Mouse (Mus musculus): ENCODE measurements around the gene Patl1. TPM values are rescaled to one million over a fixed set of nuclear protein-coding genes. Genes with fewer than 3 reads are reported as not detected.
"Not testable (repeated sequence)": the region's sequence is repeated elsewhere in the genome, so short reads cannot be mapped to it uniquely, and the experiment has no call there.

Gene Patl1
- total RNA-seq (2021): 10 to 100 TPM; 19.1 to 20.2 TPM
- long read RNA-seq, experiment 1, full-length matches to known transcripts: 5 of 7 reads
- long read RNA-seq, experiment 1, partial matches to known transcripts: 0 of 7 reads
- long read RNA-seq, experiment 1, other reads (novel, unspliced or antisense): 2 of 7 reads
- long read RNA-seq, experiment 2, full-length matches to known transcripts: 5 of 18 reads
- long read RNA-seq, experiment 2, partial matches to known transcripts: 4 of 18 reads
- long read RNA-seq, experiment 2, other reads (novel, unspliced or antisense): 9 of 18 reads

DNA sequence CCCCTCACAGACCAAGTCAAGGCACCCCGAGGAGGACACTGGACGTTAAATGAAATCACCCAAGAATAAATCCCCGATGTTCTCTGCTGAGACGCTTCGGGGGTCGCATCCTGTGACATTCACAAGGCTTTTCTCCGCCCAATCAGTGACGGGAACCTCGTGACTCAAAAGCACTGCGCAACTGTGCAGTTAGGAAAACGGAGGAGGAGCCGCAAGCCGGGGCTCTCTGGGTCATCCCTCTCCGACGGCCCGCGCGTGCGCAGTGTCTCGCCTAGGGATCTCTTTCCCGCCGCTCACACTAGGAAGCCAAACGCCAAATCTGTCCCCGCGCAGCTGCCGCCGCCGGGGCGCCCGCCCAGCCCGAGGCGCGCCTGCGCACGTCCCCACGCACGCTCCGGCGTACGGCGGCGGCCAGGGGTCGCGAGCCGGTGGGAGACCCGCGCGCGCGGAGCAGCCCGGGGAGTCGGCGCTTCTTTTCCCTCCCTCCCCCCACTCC is at the start of gene Patl1:
Gene Patl1, plus strand, starts transcription at position 363 of the 496 bp plus-strand sequence.
- peak; percentile 97 to 99 for DNase-seq (ENCODE audit: low spot score in 2 of 2)

DNA sequence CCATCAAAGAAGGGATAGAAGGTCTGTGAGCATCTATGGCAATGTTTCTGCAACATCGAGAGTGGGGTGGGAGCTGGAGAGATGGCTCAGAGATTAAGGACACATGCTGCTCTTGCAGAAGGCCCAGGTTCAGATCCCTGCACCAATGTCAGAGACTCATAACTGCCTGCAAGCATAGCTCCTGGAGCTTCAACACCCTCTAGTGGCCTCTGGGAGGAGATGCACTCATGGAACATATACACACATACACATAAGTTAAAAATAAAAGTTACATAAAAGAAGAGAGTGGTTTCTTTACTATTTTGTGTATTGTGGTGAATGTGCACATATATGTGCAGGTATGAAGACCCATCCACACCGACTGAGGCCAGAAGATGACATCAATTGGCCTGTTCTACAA is 44.4 kb upstream of the Patl1 start:
- DNase-seq (ENCODE audit: low spot score in 2 of 2): no peak

GRCm38 (mm10) chr19:11875006-11875405 is 37.2 kb upstream of the Patl1 start, which contains the start of gene Olfr1419:
Gene Olfr1419, minus strand, starts transcription at chr19:11875106.
- no peak for DNase-seq (ENCODE audit: low spot score in 2 of 2)

GRCm38 (mm10) chr19:11878404-11878803 is 33.8 kb upstream of the Patl1 start:
- not testable (repeated sequence) for DNase-seq (ENCODE audit: low spot score in 2 of 2)

- no peak for DNase-seq (ENCODE audit: low spot score in 2 of 2)
Observed at GRCm38 (mm10) chr19:11886265-11886664, 25.9 kb upstream of the Patl1 start, which contains the start of gene Olfr1420. Gene Olfr1420, plus strand, starts transcription at chr19:11886565.

DNA sequence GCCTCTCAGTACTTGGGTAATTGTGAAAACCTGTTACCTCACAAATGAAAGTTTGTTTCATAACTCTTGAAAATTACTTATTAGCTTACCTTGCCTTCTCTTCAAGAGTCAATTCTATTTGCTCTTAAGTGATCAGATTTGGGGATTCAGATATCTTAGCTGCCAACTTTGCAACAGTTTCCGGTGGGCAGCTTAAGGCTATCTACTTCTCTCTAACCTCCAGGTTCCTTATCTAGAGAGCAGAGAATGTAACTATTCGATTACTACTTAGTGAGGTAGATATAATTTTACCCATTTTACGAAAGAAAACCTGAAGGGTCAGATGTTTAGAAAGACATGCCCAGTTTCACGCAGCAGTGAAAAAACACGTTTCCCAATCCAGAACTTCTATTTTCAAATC is 1.2 kb upstream of the Patl1 start:
- no peak for DNase-seq (ENCODE audit: low spot score in 2 of 2)

- no peak for DNase-seq (ENCODE audit: low spot score in 2 of 2)
Observed at GRCm38 (mm10) chr19:11911603-11912002, 596 bp upstream of the Patl1 start.

DNA sequence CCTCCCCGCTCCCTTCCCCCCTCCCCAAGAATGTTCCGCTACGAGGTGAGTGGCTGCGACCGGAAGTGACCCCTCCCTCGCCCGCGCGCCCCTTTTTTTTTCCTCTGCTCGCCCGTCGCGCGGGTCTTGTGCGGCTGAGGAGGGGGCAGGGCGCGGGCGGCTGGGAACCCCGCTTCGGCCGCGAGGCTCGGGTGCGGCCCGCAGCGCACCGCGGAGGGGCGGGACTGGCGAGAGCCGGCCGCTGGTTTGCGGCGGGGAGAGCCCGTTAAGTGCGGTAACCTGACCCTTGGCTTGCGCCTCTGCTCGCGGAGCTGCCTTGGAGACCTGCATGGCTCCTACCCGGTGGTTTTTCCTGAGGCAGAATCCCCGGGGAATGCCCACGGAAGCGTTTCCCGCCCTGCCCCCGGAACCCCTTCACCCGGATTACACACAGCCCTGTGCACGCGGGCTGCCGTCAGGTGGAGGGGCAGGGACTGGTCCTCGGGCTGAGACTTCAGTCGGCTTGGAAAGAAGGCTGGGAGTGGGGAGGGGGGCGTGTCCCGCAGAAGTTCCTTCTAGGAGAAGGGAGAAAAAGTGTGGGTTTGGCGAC is 428 bp downstream of the Patl1 start:
- DNase-seq (ENCODE audit: low spot score in 2 of 2): peak in 1 of 2 experiments; percentile 27

- peak in 1 of 2 experiments; percentile 75 for DNase-seq (ENCODE audit: low spot score in 2 of 2)
Observed at GRCm38 (mm10) chr19:11915804-11916203, 3.6 kb downstream of the Patl1 start.

DNA sequence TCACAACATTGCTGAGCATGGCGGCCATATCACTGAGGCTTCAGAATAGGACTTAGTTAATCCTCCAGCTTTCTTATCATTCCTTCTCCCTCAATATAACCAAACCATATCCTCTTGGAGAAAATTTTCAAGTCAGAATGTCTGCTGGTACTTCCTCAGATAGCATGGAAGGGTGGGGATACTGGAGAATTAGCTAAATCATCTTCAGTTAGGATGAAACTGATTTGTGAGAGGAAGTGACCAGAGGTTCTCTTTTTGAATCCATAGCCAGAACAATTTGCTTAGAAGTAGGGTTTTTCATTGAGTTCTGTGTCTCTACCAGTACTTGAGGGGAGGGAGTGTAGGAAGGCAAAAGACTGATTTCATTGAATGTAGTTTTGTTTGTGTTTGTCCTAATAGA is 9.9 kb downstream of the Patl1 start:
- no peak for DNase-seq (ENCODE audit: low spot score in 2 of 2)

DNA sequence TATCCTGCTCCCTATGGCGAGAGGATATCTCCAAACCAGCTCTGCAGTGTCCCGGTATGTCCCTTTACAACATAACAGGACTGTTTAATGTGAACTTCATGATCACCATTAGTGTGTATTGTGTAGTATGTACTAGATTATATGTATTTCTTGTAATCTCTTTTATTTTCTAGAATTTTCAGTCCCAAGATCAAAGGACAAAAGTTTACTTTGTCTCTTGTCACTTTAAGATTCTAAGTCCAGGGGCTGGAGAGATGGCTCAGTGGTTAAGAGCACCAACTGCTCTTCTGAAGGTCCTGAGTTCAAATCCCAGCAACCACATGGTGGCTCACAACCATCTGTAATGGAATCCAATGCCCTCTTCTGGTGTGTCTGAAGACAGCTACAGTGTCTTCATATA is 10.3 kb downstream of the Patl1 start:
- DNase-seq (ENCODE audit: low spot score in 2 of 2): not testable (repeated sequence)

DNA sequence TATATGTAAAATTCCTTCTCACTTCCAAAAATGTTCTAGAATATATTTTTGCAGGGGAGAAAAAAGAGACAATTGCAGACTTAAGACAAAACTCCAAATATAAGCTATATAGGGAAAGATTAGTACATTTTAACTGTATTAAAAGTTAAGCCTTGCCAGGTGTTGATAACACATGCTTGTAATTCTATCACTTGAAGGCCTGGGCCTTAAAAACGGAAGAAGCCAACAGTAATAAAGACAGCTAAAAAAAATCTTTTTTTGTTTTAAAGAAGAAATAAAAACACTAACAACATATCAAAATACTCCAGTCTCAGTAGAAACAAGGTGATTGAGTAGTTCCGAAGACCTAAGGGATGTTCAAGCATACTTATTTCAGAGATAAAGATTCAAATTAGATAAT is 14.2 kb downstream of the Patl1 start:
- no peak for DNase-seq (ENCODE audit: low spot score in 2 of 2)

DNA sequence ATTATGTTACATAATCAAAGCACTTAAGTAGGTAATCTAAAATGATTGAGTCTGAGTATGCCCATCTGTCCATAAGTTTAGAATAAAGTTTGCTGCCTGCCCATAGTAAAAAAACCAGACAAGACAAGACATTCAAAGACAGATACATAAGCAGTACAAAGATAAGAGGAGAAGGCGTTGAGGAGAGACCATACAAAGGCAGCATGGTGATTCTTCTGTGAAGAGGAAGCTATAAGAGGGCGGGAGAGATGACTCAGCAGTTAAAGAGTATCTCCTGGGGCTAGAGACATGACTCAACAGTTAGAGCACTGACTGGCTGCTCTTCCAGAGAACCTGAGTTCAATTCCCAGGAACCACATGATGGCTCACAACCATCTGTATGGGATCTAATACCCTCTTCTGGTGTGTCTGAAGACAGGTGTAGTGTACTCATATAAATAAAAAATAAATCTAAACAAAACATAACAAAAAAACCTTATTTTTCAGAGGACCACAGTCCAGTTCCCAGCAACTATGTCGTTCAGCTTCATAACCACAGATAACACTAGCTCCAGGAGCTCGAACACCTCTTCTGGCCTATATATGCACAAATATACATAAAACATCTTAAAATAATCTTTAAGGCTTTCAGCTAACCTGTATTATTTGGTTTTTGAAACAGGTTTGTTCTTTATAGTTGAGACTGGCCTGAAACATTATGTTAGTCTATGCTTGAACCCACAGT is 16.0 kb downstream of the Patl1 start:
- DNase-seq (ENCODE audit: low spot score in 2 of 2): no peak

DNA sequence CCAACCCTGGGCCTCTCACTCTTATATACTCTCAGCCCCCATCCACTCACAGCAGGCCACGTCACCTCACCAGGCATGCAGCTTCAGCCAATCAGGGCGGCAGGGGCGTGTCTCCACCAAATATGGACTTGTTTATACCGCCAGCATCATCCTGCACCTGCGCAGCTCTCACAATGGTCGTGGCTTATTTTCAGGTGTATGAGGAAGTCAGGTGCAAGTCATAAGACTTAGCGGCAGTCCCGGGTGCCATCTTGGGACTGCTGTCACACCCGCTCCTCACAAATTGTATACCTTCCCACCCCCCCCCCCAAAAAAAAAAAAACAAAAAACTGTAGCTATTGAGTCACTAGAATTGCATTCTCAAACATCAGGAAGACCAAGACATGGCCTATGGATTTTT is 34.3 kb downstream of the Patl1 start:
- DNase-seq (ENCODE audit: low spot score in 2 of 2): not testable (repeated sequence)

DNA sequence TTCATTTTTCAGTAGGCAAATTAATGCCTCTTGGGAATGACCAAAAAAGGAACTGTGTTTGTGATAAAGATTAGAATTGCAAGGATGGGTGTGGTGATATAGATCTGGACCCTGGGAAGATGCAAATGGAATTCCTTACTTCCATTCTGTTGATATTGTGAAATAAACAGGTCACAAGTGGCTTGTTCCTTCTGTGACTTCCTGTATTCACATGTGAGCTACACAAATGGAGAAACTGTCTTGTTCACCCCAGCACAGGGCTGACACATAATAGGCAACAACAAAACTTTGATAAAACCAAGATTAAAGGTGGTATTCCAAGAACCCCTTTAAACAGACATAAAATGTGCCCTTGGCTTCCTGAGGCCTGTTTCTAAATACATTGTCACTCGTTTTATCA is 37.7 kb downstream of the Patl1 start:
- no peak for DNase-seq (ENCODE audit: low spot score in 2 of 2)

DNA sequence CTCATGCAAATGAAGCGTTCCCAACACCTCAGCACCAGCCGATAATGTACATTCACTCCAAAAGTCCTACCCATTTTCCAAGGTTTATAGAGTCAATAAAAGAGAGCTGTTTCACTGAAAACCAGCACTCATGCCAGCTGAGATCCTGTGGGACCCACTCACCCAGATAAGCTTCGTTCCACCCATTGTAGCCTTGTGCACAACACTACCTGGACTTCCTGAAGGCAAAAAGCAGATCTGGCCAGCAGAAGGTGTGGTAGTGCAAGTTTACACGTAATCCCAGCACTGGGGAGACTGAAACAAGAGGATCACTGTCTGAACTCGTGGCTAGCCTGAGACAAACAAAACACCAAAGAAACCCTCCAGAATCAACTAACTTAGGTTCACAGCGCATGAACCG is 38.5 kb downstream of the Patl1 start:
- no peak for DNase-seq (ENCODE audit: low spot score in 2 of 2)

DNA sequence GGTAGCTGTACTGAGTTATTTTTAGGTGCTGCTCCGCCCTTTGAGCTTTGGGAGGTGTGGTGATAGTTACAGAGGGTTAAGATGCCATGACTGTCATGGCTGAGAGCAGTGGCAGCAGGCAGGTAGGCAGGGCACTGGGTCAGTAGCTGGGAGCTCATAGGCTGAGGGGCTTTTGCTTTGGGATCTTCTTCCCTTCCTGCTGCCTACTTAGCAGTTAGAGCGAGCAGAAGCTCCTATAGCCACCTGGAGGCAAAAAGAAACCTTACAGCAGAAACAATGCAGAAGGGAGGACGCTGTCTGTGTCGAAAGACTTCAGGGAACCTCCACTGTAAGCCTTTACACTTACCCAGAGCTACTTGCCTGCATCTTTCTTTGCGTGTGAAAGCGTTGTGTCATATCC is 42.0 kb downstream of the Patl1 start:
- no peak for DNase-seq (ENCODE audit: low spot score in 2 of 2)

DNA sequence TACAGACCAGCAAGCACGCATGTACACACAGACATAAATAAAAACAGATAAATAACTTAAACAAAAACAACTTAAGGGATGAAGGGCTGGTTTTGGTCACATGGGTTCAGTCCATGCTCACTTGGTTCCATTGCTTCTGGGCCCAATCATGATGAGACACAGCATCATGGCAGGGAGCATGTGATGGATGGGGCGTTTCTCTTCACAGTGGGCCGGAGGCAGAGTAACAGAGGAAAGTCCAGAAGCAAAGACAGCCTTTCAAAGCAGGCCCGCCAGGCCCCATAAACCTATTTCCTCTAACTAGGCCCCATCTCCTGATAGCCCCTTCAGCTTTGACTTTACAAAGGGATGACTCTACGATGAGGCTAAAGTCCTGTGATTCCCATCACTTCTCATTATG is 44.4 kb downstream of the Patl1 start:
- no peak for DNase-seq (ENCODE audit: low spot score in 2 of 2)

- no peak for DNase-seq (ENCODE audit: low spot score in 2 of 2)
Observed at GRCm38 (mm10) chr19:11957396-11957795, 45.2 kb downstream of the Patl1 start.

DNA sequence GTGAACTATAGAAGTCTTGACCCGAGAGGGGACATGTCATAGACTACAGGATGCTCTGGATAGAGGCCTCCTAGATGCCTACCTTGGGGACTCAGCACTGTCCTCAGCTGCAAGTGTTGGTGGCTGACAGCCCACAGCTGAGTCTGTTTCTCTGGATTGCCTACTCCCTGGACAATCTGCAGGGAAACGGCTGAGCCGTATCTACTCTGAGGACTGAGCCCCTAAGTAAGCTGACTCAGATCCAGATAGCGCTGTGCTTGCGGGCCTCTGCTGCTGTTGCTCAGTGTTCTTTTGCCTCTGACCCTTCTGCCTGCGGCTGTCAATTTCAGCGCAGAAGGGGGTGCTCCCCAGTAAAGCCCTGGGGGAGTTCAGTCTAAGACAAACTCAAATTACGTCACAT is 45.6 kb downstream of the Patl1 start:
- DNase-seq (ENCODE audit: low spot score in 2 of 2): no peak

DNA sequence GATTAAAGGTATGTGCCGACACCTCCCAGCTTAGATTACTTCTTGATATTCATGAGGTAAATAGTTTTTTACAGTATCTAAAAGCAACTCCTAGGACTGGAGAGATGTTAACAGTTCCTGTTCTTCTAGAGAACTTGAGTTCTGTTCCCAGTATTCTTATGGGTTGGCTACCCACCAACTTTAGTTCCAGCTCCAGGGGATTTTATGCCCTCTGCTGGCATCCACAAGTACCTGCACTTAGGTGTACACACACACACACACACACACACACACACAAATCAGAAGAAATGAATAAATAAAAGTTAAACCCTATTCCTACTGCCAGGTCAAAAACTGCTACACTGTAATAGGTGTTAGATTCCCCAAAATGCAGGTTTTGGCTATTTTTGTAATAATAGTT is 52.1 kb downstream of the Patl1 start:
- DNase-seq (ENCODE audit: low spot score in 2 of 2): no peak

Data from layer of hippocampus, postnatal 14 days (tissue).